10 mouse cellular contexts compared by ENCODE assay signal in genomic region chr6:128237102-128237763, GRCm38 (mm10).
DNase-seq lines count a peak whose midpoint lies in the region; ATAC-seq and TF ChIP-seq lines count a peak whose summit lies in the region.
"Had no signal": no experiment of that assay in that cellular context is flagged by ENCODE, and none has a peak within 500 bp of the region (broad histone marks: within the 10 kb centered on the region; RNA-seq: fewer than 3 reads in every experiment).

No protein-coding gene starts in this region.

- H3K27me3 ChIP-seq in heart, embryonic 11.5 days (ENCODE audit: control insufficient read depth, insufficient read depth, low read length), result no peaks in the 10 kb centered on the region
- no peaks in the 10 kb centered on the region for H3K27me3 ChIP-seq in myocyte (ENCODE audit: control insufficient read depth, insufficient read depth, insufficient read length)
- H3K27me3 ChIP-seq: midbrain, embryonic 12.5 days had no signal

- H3ac ChIP-seq in myocyte (ENCODE audit: control insufficient read depth, insufficient read length), result no peak overlapping the region

- no peak overlapping the region for H3K4me3 ChIP-seq in heart, embryonic 11.5 days (ENCODE audit: low read depth, low read length)
- H3K4me3 ChIP-seq in myocyte, result no peak overlapping the region
- H3K4me3 ChIP-seq: midbrain, embryonic 12.5 days had no signal

- 87% methylated on average over 2 of the region's 2 CpGs for WGBS in heart, embryonic 11.5 days (ENCODE audit: insufficient replicate concordance)

- H3K79me2 ChIP-seq in myocyte (ENCODE audit: control insufficient read depth, insufficient read depth), result peaks cover 4% of the 10 kb centered on the region

- no peak overlapping the region for H3K27ac ChIP-seq in heart, embryonic 11.5 days (ENCODE audit: low read depth, low read length)
- H3K27ac ChIP-seq: midbrain, embryonic 12.5 days had no signal

- TF ChIP-seq POLR2A in myocyte (IDR thresholded peaks at IDR 0.05; ENCODE audit: insufficient read length, low read depth), result no peak

- no peaks in the 10 kb centered on the region for H3K9me3 ChIP-seq in heart, embryonic 11.5 days (replicated peaks; ENCODE audit: control insufficient read depth, low read length)
- H3K9me3 ChIP-seq: midbrain, embryonic 12.5 days had no signal

- H3K4me1 ChIP-seq in heart, embryonic 11.5 days (ENCODE audit: control insufficient read depth, insufficient read depth, low read length), result no peaks in the 10 kb centered on the region
- H3K4me1 ChIP-seq: midbrain, embryonic 12.5 days had no signal

- no peak for ATAC-seq in heart, embryonic 11.5 days (replicated peaks; ENCODE audit: insufficient number of reproducible peaks, low FRiP score, low TSS enrichment)

- H3K36me3 ChIP-seq in heart, embryonic 11.5 days (ENCODE audit: control insufficient read depth, insufficient read depth, low read length), result no peaks in the 10 kb centered on the region
- peaks cover 12% of the 10 kb centered on the region for H3K36me3 ChIP-seq in myocyte (ENCODE audit: control insufficient read depth, insufficient read depth)
- H3K36me3 ChIP-seq: midbrain, embryonic 12.5 days had no signal

- DNase-seq in heart, postnatal 4 days, result peak; percentile 64
- DNase-seq in ovary, postnatal 36 days (ENCODE audit: low spot score), result peak; percentile 54
- DNase-seq in ovary, adult 18-20 months (ENCODE audit: low spot score), result no peak
- DNase-seq in cerebellum, adult 9-11 months, result peak; percentile 64
- DNase-seq in Muller cell, postnatal 12 days (ENCODE audit: inconsistent ontology term), result no peak
- no peak for DNase-seq in c-Kit-positive CD71-positive TER-119-positive erythroid progenitor cells, embryonic 14.5 days (ENCODE audit: low spot score)
- DNase-seq: thymus, postnatal 4 days had no signal

- no peak overlapping the region for H3K4me2 ChIP-seq in heart, embryonic 11.5 days
- peak overlapping the region; percentile 13 for H3K4me2 ChIP-seq in myocyte (ENCODE audit: low read depth)
- H3K4me2 ChIP-seq: midbrain, embryonic 12.5 days had no signal

- H3K9ac ChIP-seq in heart, embryonic 11.5 days (ENCODE audit: low read depth, low read length), result no peak overlapping the region
- H3K9ac ChIP-seq: midbrain, embryonic 12.5 days had no signal

TF ChIP-seq in myocyte, 11 proteins besides CTCF, POLR2A, EP300 and RAD21:
- no peak for TF ChIP-seq POLR2AphosphoS2 (IDR thresholded peaks at IDR 0.05; ENCODE audit: insufficient read length, low read depth)
- no peak for TF ChIP-seq TCF3 (IDR thresholded peaks at IDR 0.05; ENCODE audit: insufficient read length, low read depth)
- TF ChIP-seq USF1 (IDR thresholded peaks at IDR 0.05; ENCODE audit: low read depth), result no peak
- no peak for TF ChIP-seq MAX (IDR thresholded peaks at IDR 0.05; ENCODE audit: low read depth)
- TF ChIP-seq MYOD1 (IDR thresholded peaks at IDR 0.05; ENCODE audit: control insufficient read depth in 1 of 3, insufficient read length in 2 of 3, low read depth in 2 of 3), result peak in 2 of 3 experiments; percentile 29 to 43
- no peak for TF ChIP-seq CEBPB (IDR thresholded peaks at IDR 0.05; ENCODE audit: insufficient read depth, poor library complexity, severe bottlenecking)
- no peak for TF ChIP-seq REST (IDR thresholded peaks at IDR 0.05; ENCODE audit: insufficient read depth, insufficient read length)
- no peak for TF ChIP-seq SRF (IDR thresholded peaks at IDR 0.05; ENCODE audit: control insufficient read depth, insufficient read length, low read depth)
- no peak for TF ChIP-seq E2F4 (IDR thresholded peaks at IDR 0.05; ENCODE audit: insufficient read depth)
- TF ChIP-seq TCF12 (IDR thresholded peaks at IDR 0.05; ENCODE audit: insufficient read depth, poor library complexity, severe bottlenecking), result peak; percentile 15
- peak in 2 of 3 experiments; percentile 11 to 74 for TF ChIP-seq MYOG (IDR thresholded peaks at IDR 0.05; ENCODE audit: control insufficient read depth in 1 of 3, insufficient read depth in 1 of 3, insufficient read length in 2 of 3, low read depth in 2 of 3)

Comparison
In these comparisons a context has a peak if more than half of its experiments do, and no peak if none do; other contexts are left out.
1. DNase-seq: peak in heart, postnatal 4 days (single experiment), ovary, postnatal 36 days (single experiment) and cerebellum, adult 9-11 months (single experiment); none in ovary, adult 18-20 months (single experiment), Muller cell, postnatal 12 days (single experiment) and c-Kit-positive CD71-positive TER-119-positive erythroid progenitor cells, embryonic 14.5 days (single experiment).